Comparison of ENCODE assay signal across 21 mouse cellular contexts in genomic region chr13:52297277-52297623, GRCm38 (mm10).
A peak's percentile ranks its signal among the peaks of the same experiment; 100 is the strongest.
DNase-seq lines count a peak whose midpoint lies in the region; ATAC-seq and TF ChIP-seq lines count a peak whose summit lies in the region.
"Had no signal": no experiment of that assay in that cellular context is flagged by ENCODE, and none has a peak within 500 bp of the region (broad histone marks: within the 10 kb centered on the region; RNA-seq: fewer than 3 reads in every experiment).

No protein-coding gene starts in this region.

- no peaks in the 10 kb centered on the region for H3K36me3 ChIP-seq in midbrain, embryonic 10.5 days
- H3K36me3 ChIP-seq in midbrain, postnatal 0 days (ENCODE audit: insufficient read depth, low read length) = no peaks in the 10 kb centered on the region
- no peaks in the 10 kb centered on the region for H3K36me3 ChIP-seq in midbrain, embryonic 12.5 days
- H3K36me3 ChIP-seq in midbrain, embryonic 15.5 days (replicated peaks) = no peaks in the 10 kb centered on the region
- H3K36me3 ChIP-seq: forebrain, embryonic 10.5 days; heart, embryonic 12.5 days; heart, embryonic 15.5 days; hindbrain, embryonic 10.5 days; hindbrain, embryonic 15.5 days had no signal

- H3K4me2 ChIP-seq in midbrain, postnatal 0 days (ENCODE audit: low read depth, low read length, poor library complexity, severe bottlenecking) = no peak overlapping the region; the same call in 1 of the 2 replicates
- peak overlapping the region; percentile 27; the same call in 1 of the 2 replicates for H3K4me2 ChIP-seq in midbrain, embryonic 12.5 days (replicated peaks)
- no peak overlapping the region for H3K4me2 ChIP-seq in midbrain, embryonic 15.5 days
- H3K4me2 ChIP-seq: heart, embryonic 12.5 days; heart, embryonic 15.5 days; hindbrain, embryonic 15.5 days had no signal

- ATAC-seq in midbrain, postnatal 0 days (ENCODE audit: low FRiP score) = no peak
- ATAC-seq in midbrain, embryonic 12.5 days (ENCODE audit: low FRiP score, low read depth) = peak; percentile 73; the same call in 1 of the 2 replicates
- ATAC-seq in midbrain, embryonic 15.5 days (replicated peaks) = 0 out of 2 replicates have a peak, but pooled peaks have one; percentile 39
- ATAC-seq: CD4-positive, CD25-positive, alpha-beta regulatory T cell, adult 4 months; forebrain, embryonic 14.5 days; forebrain, postnatal 0 days had no signal

- no peak overlapping the region for H3K9ac ChIP-seq in midbrain, postnatal 0 days (replicated peaks; ENCODE audit: low read length, poor library complexity, severe bottlenecking)
- H3K9ac ChIP-seq in midbrain, embryonic 12.5 days (replicated peaks) = no peak overlapping the region
- no peak overlapping the region for H3K9ac ChIP-seq in midbrain, embryonic 15.5 days
- H3K9ac ChIP-seq: forebrain, postnatal 0 days; heart, embryonic 12.5 days; heart, embryonic 15.5 days; hindbrain, embryonic 15.5 days had no signal

- no peak for TF ChIP-seq CTCF in midbrain, postnatal 0 days (IDR thresholded peaks at IDR 0.05)

- WGBS in midbrain, embryonic 10.5 days = 48% methylated on average over 7 of the region's 7 CpGs
- 22% methylated on average over 7 of the region's 7 CpGs for WGBS in midbrain, postnatal 0 days
- 33% methylated on average over 7 of the region's 7 CpGs for WGBS in midbrain, embryonic 12.5 days
- WGBS in midbrain, embryonic 15.5 days = 23% methylated on average over 7 of the region's 7 CpGs

- 0 out of 2 replicates have a peak overlapping the region, but pooled peaks have one; percentile 46 for H3K27ac ChIP-seq in midbrain, embryonic 10.5 days (replicated peaks)
- no peak overlapping the region for H3K27ac ChIP-seq in midbrain, postnatal 0 days (ENCODE audit: low read depth, low read length)
- peak overlapping the region; percentile 39; the same call in 1 of the 2 replicates for H3K27ac ChIP-seq in midbrain, embryonic 12.5 days (replicated peaks)
- no peak overlapping the region for H3K27ac ChIP-seq in midbrain, embryonic 15.5 days
- H3K27ac ChIP-seq: forebrain, embryonic 10.5 days; gastrocnemius, adult 2 months; heart, embryonic 15.5 days; hindbrain, embryonic 10.5 days; hindbrain, embryonic 15.5 days had no signal

- peak; percentile 51 for DNase-seq in midbrain, embryonic 10.5 days (ENCODE audit: low spot score)
- DNase-seq in midbrain, postnatal 0 days (ENCODE audit: low spot score) = no peak
- no peak for DNase-seq in lung, adult 18-20 months
- no peak for DNase-seq in right cerebral cortex, adult 18-20 months
- DNase-seq: adrenal gland, adult 2 months; adrenal gland, postnatal 14 days; forebrain, postnatal 0 days; gastrocnemius, adult 2 months; gastrocnemius, postnatal 14 days; heart, adult 18-20 months; heart, postnatal 10 days; heart, postnatal 36 days had no signal

- H3K4me3 ChIP-seq in midbrain, embryonic 10.5 days = no peak overlapping the region
- no peak overlapping the region for H3K4me3 ChIP-seq in midbrain, postnatal 0 days (ENCODE audit: low read depth, low read length)
- no peak overlapping the region for H3K4me3 ChIP-seq in midbrain, embryonic 12.5 days
- H3K4me3 ChIP-seq in midbrain, embryonic 15.5 days = no peak overlapping the region
- H3K4me3 ChIP-seq: forebrain, embryonic 10.5 days; gastrocnemius, adult 2 months; heart, embryonic 12.5 days; heart, embryonic 15.5 days; hindbrain, embryonic 10.5 days; hindbrain, embryonic 15.5 days had no signal

- H3K4me1 ChIP-seq in midbrain, embryonic 10.5 days = peaks cover 14% of the 10 kb centered on the region
- no peaks in the 10 kb centered on the region for H3K4me1 ChIP-seq in midbrain, postnatal 0 days (ENCODE audit: insufficient read depth, low read length)
- H3K4me1 ChIP-seq in midbrain, embryonic 12.5 days = peaks cover 10% of the 10 kb centered on the region
- peaks cover 5% of the 10 kb centered on the region; the same call in 1 of the 2 replicates for H3K4me1 ChIP-seq in midbrain, embryonic 15.5 days
- H3K4me1 ChIP-seq: forebrain, embryonic 10.5 days; heart, embryonic 12.5 days; heart, embryonic 15.5 days; hindbrain, embryonic 15.5 days had no signal

- H3K9me3 ChIP-seq in midbrain, embryonic 10.5 days (replicated peaks) = no peaks in the 10 kb centered on the region; the same call in 1 of the 2 replicates
- no peaks in the 10 kb centered on the region for H3K9me3 ChIP-seq in midbrain, postnatal 0 days (ENCODE audit: low read length)
- H3K9me3 ChIP-seq in midbrain, embryonic 12.5 days = no peaks in the 10 kb centered on the region
- H3K9me3 ChIP-seq in midbrain, embryonic 15.5 days = no peaks in the 10 kb centered on the region
- H3K9me3 ChIP-seq: forebrain, embryonic 10.5 days; heart, embryonic 12.5 days; heart, embryonic 15.5 days; hindbrain, embryonic 10.5 days; hindbrain, embryonic 15.5 days had no signal

- no peaks in the 10 kb centered on the region; the same call in 1 of the 2 replicates for H3K27me3 ChIP-seq in midbrain, embryonic 10.5 days (ENCODE audit: low read depth, poor library complexity, severe bottlenecking)
- H3K27me3 ChIP-seq in midbrain, postnatal 0 days (ENCODE audit: insufficient read depth, low read length) = no peaks in the 10 kb centered on the region
- 0 out of 2 replicates have a peak, but pooled peaks cover 4% of the 10 kb centered on the region for H3K27me3 ChIP-seq in midbrain, embryonic 12.5 days
- no peaks in the 10 kb centered on the region for H3K27me3 ChIP-seq in midbrain, embryonic 15.5 days (replicated peaks)
- H3K27me3 ChIP-seq: heart, embryonic 12.5 days; heart, embryonic 15.5 days; hindbrain, embryonic 15.5 days had no signal

Comparison
In these comparisons a context has a peak if more than half of its experiments do, and no peak if none do; other contexts are left out.
1. H3K27ac ChIP-seq: peak in midbrain, embryonic 10.5 days (single experiment) and midbrain, embryonic 12.5 days (single experiment); none in midbrain, postnatal 0 days (single experiment) and midbrain, embryonic 15.5 days (single experiment).